Mouse (Mus musculus): ENCODE results near the gene Bbs9.

The Bbs9 gene

GRCm38 (mm10) chr9:22695392-22695791, 219.9 kb downstream of the Bbs9 start:
- no peak for DNase-seq

GRCm38 (mm10) chr9:22696809-22697374, 221.4 kb downstream of the Bbs9 start:
- DNase-seq: no peak

GRCm38 (mm10) chr9:22697811-22698210, 222.3 kb downstream of the Bbs9 start:
- DNase-seq: no peak

- DNase-seq: no peak
Measured at GRCm38 (mm10) chr9:22698501-22698900, 223.0 kb downstream of the Bbs9 start.

GRCm38 (mm10) chr9:22702065-22702611, 226.6 kb downstream of the Bbs9 start:
- no peak for DNase-seq

- DNase-seq: no peak
Measured at GRCm38 (mm10) chr9:22702812-22703367, 227.4 kb downstream of the Bbs9 start.

- no peak for DNase-seq
Measured at GRCm38 (mm10) chr9:22703541-22703940, 228.0 kb downstream of the Bbs9 start.

GRCm38 (mm10) chr9:22707166-22707913, 231.8 kb downstream of the Bbs9 start:
- DNase-seq: no peak

- DNase-seq: peak; percentile 83 to 88
Measured at GRCm38 (mm10) chr9:22708970-22709726, 233.6 kb downstream of the Bbs9 start.

GRCm38 (mm10) chr9:22710032-22710431, 234.5 kb downstream of the Bbs9 start:
- DNase-seq: no peak

GRCm38 (mm10) chr9:22711339-22711738, 235.8 kb downstream of the Bbs9 start:
- no peak for DNase-seq

GRCm38 (mm10) chr9:22712743-22713142, 237.2 kb downstream of the Bbs9 start:
- no peak for DNase-seq

- peak; percentile 61 to 82 for DNase-seq
Measured at GRCm38 (mm10) chr9:22713286-22713685, 237.8 kb downstream of the Bbs9 start.

- DNase-seq: no peak
Measured at GRCm38 (mm10) chr9:22717583-22717982, 242.1 kb downstream of the Bbs9 start.

- DNase-seq: no peak
Measured at GRCm38 (mm10) chr9:22718174-22718823, 242.8 kb downstream of the Bbs9 start.

GRCm38 (mm10) chr9:22732646-22733045, 257.1 kb downstream of the Bbs9 start:
- DNase-seq: no peak

- DNase-seq: no peak
Measured at GRCm38 (mm10) chr9:22734954-22735353, 259.4 kb downstream of the Bbs9 start.

- DNase-seq: no peak
Measured at GRCm38 (mm10) chr9:22735385-22735784, 259.9 kb downstream of the Bbs9 start.

- no peak for DNase-seq
Measured at GRCm38 (mm10) chr9:22737893-22738292, 262.4 kb downstream of the Bbs9 start.

GRCm38 (mm10) chr9:22738861-22739260, 263.3 kb downstream of the Bbs9 start:
- DNase-seq: no peak

GRCm38 (mm10) chr9:22741967-22742366, 266.5 kb downstream of the Bbs9 start:
- DNase-seq: no peak

- no peak for DNase-seq
Measured at GRCm38 (mm10) chr9:22748617-22749016, 273.1 kb downstream of the Bbs9 start.
